Mouse (Mus musculus) limb, embryonic 14.5 days (tissue): ENCODE measurements at regions not wholly inside any gene's neighbourhood (a gene's known extent, or its start where the extent isn't known, plus 50 kb on each side); places are given as distances from the start of the nearest gene placed in this dataset.

Experiments
- ATAC-seq: fragments of 200-750 bp; cut with Nextera tagmentation; 2 replicates; pipeline ENCODE4 v1.8.0; 2017; ENCODE audit warnings: low read depth, moderate number of reproducible peaks, moderate TSS enrichment; ENCODE audit not compliant: low FRiP score
- DNase-seq: peaks from one replicate; pipeline ENCODE4 v3.0.0-alpha.2; 2015; ENCODE audit warnings: low spot score
- H3K27ac ChIP-seq: fragments of 300-500 bp; sonication (generic); replicated peaks from 2 replicates; pipeline ENCODE4 v1.5.1; 2014; ENCODE audit warnings: low read depth, mild to moderate bottlenecking, low read length, moderate library complexity, mixed read lengths
- H3K27me3 ChIP-seq: fragments of 300-500 bp; sonication (generic); 2 replicates; pipeline ENCODE4 v1.6.1; 2014; ENCODE audit warnings: low read length, mixed read lengths; ENCODE audit not compliant: control insufficient read depth, insufficient read depth
- H3K36me3 ChIP-seq: fragments of 300-500 bp; sonication (generic); 2 replicates; pipeline ENCODE4 v1.6.1; 2014; ENCODE audit warnings: mild to moderate bottlenecking, low read length, moderate library complexity, mixed read lengths; ENCODE audit not compliant: control insufficient read depth, insufficient read depth
- H3K4me1 ChIP-seq: fragments of 300-500 bp; sonication (generic); 2 replicates; pipeline ENCODE4 v1.6.1; 2014; ENCODE audit warnings: antibody characterized with exemption, low read length, mixed read lengths; ENCODE audit not compliant: control insufficient read depth, insufficient read depth
- H3K4me2 ChIP-seq: fragments of 300-500 bp; sonication (generic); replicated peaks from 2 replicates; pipeline ENCODE4 v1.6.1; 2014; ENCODE audit warnings: low read depth, mild to moderate bottlenecking, low read length, moderate library complexity; ENCODE audit not compliant: severe bottlenecking
- H3K4me3 ChIP-seq: fragments of 300-500 bp; sonication (generic); replicated peaks from 2 replicates; pipeline ENCODE4 v1.5.1; 2014; ENCODE audit warnings: low read length
- H3K9ac ChIP-seq: fragments of 300-500 bp; sonication (generic); 2 replicates; pipeline ENCODE4 v1.6.1; 2014; ENCODE audit warnings: mild to moderate bottlenecking, low read depth, low read length, moderate library complexity; ENCODE audit not compliant: severe bottlenecking
- H3K9me3 ChIP-seq: fragments of 300-500 bp; sonication (generic); 2 replicates; pipeline ENCODE4 v1.6.1; 2016; ENCODE audit warnings: low read length; ENCODE audit not compliant: control insufficient read depth
- POLR2A ChIP-seq: fragments of 200-500 bp; IDR thresholded peaks from 2 replicates; pipeline ENCODE4 v1.8.0; 2012; ENCODE audit warnings: inconsistent platforms, mild to moderate bottlenecking, moderate library complexity, borderline replicate concordance; ENCODE audit not compliant: insufficient read depth, insufficient read length; ENCODE audit errors: extremely low read depth
- WGBS: fragments of 180-500 bp; shearing (Covaris S2); extraction: QIAGEN DNeasy Blood & Tissue Kit; methylation state at CpG from one replicate; pipeline ENCODE4 v1.1.7; 2014; 5-methylcytosine and 5-hydroxymethylcytosine counted together

- no peak for ATAC-seq
- H3K4me2 ChIP-seq = no peak overlapping the region
- H3K4me3 ChIP-seq = no peak overlapping the region
- H3K9me3 ChIP-seq = peaks cover 5% of the 10 kb centered on the region; the same call in 1 of the 2 replicates
- no peaks in the 10 kb centered on the region for H3K4me1 ChIP-seq
- no peak overlapping the region for H3K9ac ChIP-seq
- no peaks in the 10 kb centered on the region for H3K36me3 ChIP-seq
- no peak overlapping the region for H3K27ac ChIP-seq
- DNase-seq = no peak
- 76% methylated on average over 1 of the region's 1 CpGs for WGBS
- H3K27me3 ChIP-seq = no peaks in the 10 kb centered on the region
- TF ChIP-seq POLR2A = no peak
These were observed 93.0 kb upstream of the Eef1e1 start for GRCm38 (mm10) chr13:38751876-38752275.

DNA sequence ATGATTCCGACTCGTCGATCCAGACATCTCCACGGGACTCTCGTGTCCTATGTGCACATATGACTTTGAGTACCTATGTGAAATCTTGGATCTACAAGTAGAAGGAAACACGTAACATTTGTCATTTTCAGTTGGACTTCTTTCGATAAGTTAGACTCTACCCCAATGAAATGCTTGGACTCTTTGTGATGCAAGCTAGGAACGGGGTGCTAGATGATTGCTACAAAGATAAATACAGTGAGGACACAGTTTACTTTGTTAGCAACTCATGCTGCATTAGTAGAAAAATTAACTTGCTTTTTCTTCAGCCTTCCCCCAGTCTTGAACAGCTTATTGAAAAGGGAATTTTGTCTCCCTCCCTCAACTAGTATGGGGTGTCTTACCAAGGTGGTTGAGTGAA, 81.2 kb upstream of the Eef1e1 start:
- H3K27ac ChIP-seq = no peak overlapping the region
- H3K36me3 ChIP-seq = no peaks in the 10 kb centered on the region
- DNase-seq (no peak), ATAC-seq (no peak)
- TF ChIP-seq POLR2A = no peak
- no peak overlapping the region for H3K4me2 ChIP-seq
- no peak overlapping the region for H3K9ac ChIP-seq
- 0 out of 2 replicates have a peak, but pooled peaks cover 5% of the 10 kb centered on the region for H3K4me1 ChIP-seq
- 87% methylated on average over 8 of the region's 8 CpGs for WGBS
- no peak overlapping the region for H3K4me3 ChIP-seq
- no peaks in the 10 kb centered on the region for H3K9me3 ChIP-seq
- H3K27me3 ChIP-seq = no peaks in the 10 kb centered on the region

DNA sequence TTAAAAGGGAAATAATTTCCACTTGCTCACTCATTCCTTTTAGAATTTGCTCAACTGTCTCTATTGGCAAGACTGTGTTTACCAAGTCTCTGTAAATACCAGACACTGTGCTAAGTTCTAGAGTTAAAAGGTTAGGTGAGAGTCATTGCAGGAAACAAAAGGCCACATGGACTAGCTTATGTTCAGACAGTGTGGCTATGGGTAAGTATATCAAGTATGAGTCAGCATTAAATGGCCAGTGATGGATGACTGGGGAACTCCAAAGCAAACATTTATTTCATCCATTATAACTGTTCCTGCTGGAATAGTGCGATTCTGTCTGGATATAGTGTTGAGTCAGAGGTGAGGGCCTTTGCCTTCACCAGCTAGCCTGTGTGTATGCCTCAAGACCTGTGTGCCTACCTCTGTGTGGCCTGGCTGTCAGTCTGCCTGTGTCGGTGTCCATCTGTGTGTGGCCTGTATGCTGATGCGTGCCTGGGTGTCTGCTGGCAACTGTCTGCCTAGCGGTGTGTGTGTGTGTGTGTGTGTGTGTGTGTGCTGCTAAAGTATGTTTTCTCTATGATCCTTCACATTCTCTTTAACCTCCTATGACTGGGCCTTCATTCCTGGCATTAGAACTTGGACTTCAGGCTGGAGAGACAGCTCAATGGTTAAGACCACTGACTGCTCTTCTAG, 77.6 kb upstream of the Eef1e1 start:
- 96% methylated on average over 4 of the region's 4 CpGs for WGBS
- Histone ChIP-seq H3K4me3 (no peak overlapping the region), H3K9ac (no peak overlapping the region), H3K27me3 (no peaks in the 10 kb centered on the region), H3K36me3 (no peaks in the 10 kb centered on the region), H3K27ac (no peak overlapping the region), H3K4me2 (no peak overlapping the region), H3K4me1 (0 out of 2 replicates have a peak, but pooled peaks cover 5% of the 10 kb centered on the region), H3K9me3 (no peaks in the 10 kb centered on the region)
- no peak for TF ChIP-seq POLR2A
- ATAC-seq = no peak
- no peak for DNase-seq

GRCm38 (mm10) chr13:38735294-38735693, 76.4 kb upstream of the Eef1e1 start:
- no peak for ATAC-seq
- no peak overlapping the region for H3K4me2 ChIP-seq
- H3K4me1 ChIP-seq = 0 out of 2 replicates have a peak, but pooled peaks cover 2% of the 10 kb centered on the region
- H3K27me3 ChIP-seq = no peaks in the 10 kb centered on the region
- TF ChIP-seq POLR2A = no peak
- no peak overlapping the region for H3K27ac ChIP-seq
- H3K4me3 ChIP-seq = no peak overlapping the region
- H3K9ac ChIP-seq = no peak overlapping the region
- H3K36me3 ChIP-seq = no peaks in the 10 kb centered on the region
- DNase-seq = no peak
- H3K9me3 ChIP-seq = no peaks in the 10 kb centered on the region
- WGBS = 87% methylated on average over 6 of the region's 6 CpGs

- no peaks in the 10 kb centered on the region for H3K4me1 ChIP-seq
- no peak overlapping the region for H3K4me2 ChIP-seq
- H3K36me3 ChIP-seq = no peaks in the 10 kb centered on the region
- TF ChIP-seq POLR2A = no peak
- no peak overlapping the region for H3K27ac ChIP-seq
- no peaks in the 10 kb centered on the region for H3K9me3 ChIP-seq
- WGBS = 69% methylated on average over 4 of the region's 4 CpGs
- H3K4me3 ChIP-seq = no peak overlapping the region
- H3K9ac ChIP-seq = no peak overlapping the region
- H3K27me3 ChIP-seq = no peaks in the 10 kb centered on the region
- no peak for DNase-seq
- ATAC-seq = no peak
These were observed 74.4 kb upstream of the Eef1e1 start for GRCm38 (mm10) chr13:38733246-38733645.
